Mouse (Mus musculus): ENCODE measurements around the gene Dclk1.

Gene Dclk1

DNA sequence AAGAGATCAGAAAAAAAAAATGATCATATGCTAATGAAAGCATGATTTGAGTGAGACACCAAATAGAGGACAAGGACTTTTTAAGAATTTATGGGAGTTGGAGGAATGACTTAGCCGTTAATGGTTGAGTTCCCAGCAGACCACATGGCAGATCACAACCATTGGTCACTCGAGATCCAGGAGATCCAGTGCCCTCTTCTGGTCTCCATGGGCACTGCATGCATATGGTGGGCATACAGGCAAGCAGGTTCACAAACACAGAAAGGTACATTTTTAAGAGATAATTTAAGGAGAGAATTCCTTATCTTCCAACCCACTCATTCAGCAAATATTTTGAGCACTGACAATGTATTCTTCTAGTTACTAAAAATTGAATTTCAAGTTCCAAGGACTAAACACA is 207.0 kb downstream of the Dclk1 start:
- DNase-seq (ENCODE audit: low read depth), result no peak

GRCm38 (mm10) chr3:55451035-55451434 is 208.9 kb downstream of the Dclk1 start:
- no peak for DNase-seq (ENCODE audit: low read depth)

DNA sequence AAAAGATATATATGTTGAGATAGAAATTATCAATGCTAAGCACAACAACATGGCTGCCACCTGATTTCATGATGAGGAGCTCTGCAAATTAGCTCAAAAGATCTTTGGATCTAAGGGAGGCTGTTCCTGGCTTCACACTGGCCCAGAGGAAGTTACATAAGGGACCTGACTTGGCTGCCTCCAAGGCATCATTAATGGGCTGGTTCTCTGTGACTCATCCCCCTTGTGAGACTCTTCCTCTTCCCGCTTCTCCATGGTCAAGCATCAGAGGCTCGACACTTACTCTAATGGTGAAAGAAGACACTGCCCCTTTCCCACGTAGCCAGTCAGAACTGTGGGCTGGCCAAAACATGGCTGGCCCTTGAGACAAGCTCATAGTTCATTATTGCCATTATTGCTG is 209.7 kb downstream of the Dclk1 start:
- no peak for DNase-seq (ENCODE audit: low read depth)

GRCm38 (mm10) chr3:55452464-55452863 is 210.3 kb downstream of the Dclk1 start:
- DNase-seq (ENCODE audit: low read depth), result no peak

DNA sequence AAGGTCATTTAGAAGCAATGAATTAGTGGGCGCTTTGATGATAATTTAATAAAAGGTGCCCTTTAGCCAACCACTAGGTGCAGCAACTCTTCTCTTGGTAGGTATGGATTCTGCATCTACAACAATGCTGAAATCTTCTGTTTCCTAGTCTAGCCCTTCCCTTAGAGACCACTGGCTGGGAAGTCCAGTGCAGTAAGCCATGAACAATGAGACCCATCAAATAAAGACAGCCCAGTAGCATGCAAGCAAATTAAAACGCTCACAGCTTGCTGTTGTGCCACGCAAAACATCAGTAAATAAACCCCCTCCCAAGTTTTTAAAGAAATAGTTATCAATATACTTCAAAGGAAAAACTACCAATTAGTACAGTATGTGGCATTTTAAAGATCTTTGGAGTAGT is 218.9 kb downstream of the Dclk1 start:
- no peak for DNase-seq (ENCODE audit: low read depth)

- peak; percentile 88 for DNase-seq (ENCODE audit: low read depth)
These were observed 219.8 kb downstream of the Dclk1 start for GRCm38 (mm10) chr3:55461685-55462655.

DNA sequence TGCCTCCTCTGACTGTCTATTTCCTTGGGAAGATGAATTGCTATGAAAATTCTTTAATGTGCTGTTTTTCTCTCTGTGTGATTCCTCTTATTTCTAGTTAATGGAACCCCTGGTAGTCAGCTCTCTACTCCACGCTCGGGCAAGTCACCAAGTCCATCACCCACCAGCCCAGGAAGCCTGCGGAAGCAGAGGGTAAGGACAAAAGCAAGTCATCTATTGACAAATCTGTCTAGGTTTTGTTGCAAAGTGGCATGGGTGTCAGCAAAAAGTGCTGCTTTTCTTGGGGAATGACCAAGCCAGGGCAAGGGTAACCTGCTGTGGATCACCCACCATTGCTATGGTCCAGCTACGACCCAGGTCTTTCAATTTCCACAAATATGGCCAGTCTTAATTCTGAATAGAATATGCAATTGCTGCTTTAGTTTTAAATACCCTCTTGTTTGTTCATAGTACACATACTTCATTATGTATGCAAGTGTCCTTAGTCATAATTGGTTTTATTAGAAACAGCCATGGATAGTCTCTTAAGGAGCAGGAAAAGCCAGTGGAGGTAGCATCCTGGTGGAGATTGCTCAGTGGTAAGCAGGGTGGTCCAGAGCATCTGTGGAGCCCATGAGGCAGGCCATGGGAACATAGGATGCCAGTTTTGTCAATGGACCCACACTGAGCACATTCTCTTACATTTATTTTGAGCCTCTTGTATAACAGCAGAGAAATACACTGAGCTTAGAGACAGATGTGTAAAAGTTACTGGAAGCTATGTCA is 220.9 kb downstream of the Dclk1 start:
- no peak for DNase-seq (ENCODE audit: low read depth)

DNA sequence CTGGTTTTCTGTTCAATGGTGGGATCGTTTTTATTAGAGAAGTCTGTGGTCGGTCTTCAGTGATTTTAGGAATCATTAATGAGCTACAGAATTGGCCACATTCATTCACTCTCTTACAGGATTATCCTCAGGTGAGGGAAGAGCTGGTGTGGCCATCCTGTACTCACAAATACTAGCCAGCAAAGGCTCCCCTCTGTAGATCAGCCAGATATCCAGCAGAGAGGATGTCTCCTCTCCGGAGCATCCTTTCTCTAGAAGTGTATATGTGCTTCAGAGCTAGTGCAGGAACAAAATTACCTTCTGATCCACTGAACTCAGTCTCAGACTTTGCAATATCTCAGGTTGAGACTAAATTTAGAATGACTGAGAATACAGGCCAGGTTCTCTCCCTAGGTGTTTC is 222.1 kb downstream of the Dclk1 start:
- DNase-seq (ENCODE audit: low read depth), result no peak

DNA sequence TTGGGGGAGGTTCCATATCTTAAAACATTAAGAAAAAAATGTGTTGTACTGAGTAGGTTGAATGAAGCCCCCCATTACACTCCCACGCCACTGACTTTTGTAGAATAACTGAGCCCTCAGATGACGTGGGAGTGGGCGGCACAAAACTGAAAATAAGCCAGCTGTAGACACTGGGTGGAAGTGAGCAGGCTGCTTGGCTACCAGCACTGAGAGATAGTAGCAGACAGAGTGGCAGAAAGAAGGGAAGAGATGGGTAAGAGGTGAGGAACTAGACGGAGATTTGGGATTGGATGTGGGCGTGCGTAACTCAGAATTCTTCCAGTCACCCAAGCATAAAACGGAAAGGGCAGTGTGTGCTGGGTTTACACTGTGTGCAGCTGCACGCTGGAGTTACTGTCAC is 223.6 kb downstream of the Dclk1 start:
- no peak for DNase-seq (ENCODE audit: low read depth)

GRCm38 (mm10) chr3:55466348-55466747 is 224.2 kb downstream of the Dclk1 start:
- DNase-seq (ENCODE audit: low read depth), result no peak

DNA sequence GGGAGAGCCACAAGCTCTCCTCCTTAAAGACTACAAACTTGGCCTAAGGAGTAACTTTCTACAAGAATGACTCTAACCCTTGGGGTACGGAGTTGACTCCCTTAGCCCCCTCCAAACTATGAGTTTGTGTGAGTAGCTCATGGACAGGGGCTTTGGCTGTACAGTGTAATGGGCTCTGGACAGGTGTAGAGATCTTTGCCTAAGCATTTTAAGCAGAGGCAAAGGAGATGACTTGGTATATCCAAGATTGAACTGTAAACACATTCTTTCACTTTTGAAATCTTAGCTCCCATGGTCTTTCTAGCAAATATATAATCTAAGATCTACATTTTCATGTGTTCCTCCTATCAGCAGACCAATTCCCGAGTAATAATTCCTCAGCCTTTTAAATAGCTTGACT is 229.9 kb downstream of the Dclk1 start, which contains the start of gene Gm21954:
TSS of gene Gm21954 (minus strand) at position 101 of the 400 bp plus-strand sequence.
- DNase-seq (ENCODE audit: low read depth), result no peak

DNA sequence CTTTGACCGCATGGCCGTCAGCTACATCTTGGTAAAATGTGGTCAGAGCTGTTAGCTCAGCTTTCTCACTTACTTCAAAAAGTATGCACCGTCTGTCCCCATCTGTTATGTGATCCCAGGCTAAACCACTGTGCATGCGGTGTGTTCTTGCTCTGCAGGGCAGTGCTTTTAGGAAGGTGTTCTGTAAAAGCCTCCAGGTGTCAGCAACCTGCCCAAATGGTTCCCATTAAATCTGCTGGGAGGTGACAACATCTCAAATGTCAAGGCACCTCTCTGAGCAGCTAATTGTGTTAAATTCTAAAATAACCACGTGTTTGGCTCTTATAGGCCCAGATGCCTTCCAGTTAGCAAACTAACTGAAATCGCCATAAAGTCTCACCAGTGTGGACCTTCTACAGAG is 231.0 kb downstream of the Dclk1 start:
- no peak for DNase-seq (ENCODE audit: low read depth)

GRCm38 (mm10) chr3:55476694-55477093 is 234.5 kb downstream of the Dclk1 start:
- no peak for DNase-seq (ENCODE audit: low read depth)

- DNase-seq (ENCODE audit: low read depth), result no peak
These were observed 237.1 kb downstream of the Dclk1 start for GRCm38 (mm10) chr3:55479306-55479705.

DNA sequence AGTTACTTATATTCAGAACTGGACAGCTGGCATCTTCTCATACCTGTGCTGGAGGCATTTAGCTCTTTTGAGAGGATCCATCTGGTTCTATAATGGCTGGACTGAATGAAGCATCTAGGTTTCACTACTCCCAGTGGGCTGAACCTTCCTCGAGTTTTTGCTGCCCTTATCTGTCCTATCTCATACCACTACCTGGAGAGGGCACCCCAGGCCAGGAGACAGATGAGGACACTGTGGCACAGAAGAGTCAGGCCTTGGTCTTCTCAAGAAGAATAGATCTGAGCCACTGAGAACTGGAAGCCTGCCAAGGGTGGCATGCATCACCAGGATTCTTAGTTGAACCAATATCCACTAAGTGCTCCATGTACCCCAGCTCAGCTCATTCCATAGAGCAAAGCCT is 239.0 kb downstream of the Dclk1 start:
- no peak for DNase-seq (ENCODE audit: low read depth)

GRCm38 (mm10) chr3:55483328-55483727 is 241.2 kb downstream of the Dclk1 start:
- no peak for DNase-seq (ENCODE audit: low read depth)

DNA sequence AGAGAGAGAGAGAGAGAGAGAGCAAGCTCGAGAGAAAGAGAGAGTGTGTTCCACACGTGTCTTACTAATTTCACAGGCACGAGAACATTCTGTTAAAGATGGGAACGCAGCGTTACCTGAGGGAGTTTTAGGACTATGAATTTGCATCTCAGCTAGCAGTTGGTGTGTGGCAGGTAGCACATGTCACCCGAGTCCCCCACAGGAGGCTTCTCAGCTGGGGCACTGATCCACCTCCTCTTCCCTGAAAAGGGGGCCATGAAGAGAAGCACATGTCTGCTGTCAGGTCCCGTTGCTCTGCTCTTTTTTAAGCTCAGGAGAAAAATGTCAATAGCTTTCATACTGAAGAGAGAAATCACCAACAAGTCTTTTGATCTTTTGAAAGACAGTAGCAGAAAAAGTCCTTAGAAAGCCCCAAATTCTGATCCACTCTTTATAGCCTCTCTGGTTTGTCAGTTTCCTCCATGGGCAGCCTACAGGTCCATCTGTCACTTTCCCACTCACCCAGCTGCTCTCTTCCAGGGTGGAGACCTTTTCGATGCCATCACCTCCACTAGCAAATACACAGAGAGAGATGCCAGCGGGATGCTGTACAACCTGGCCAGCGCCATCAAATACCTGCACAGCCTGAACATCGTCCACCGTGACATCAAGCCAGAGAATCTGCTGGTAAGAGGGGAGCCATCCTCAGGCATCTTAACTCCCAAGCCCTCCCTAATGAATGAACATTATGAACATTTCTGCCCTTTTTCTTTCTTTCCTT is 247.2 kb downstream of the Dclk1 start:
- DNase-seq (ENCODE audit: low read depth), result no peak

DNA sequence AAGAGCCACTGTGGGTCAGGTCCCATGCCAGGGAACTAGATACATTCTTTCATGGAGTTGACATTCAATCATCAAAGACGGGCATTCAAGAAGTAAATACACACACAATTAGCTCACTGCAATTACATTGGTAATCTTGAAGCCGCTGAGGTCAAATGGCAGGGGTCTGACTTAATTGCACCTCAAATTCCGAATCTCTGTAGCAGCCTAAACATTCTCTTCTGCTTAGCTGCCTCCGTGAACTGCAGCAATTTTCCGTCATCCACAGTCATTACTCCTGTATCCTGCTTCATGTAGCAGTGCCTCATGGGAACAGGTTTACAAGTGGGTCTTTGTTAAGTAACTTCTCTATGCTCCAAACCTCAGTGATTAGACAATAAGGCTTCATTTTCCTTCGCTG is 249.9 kb downstream of the Dclk1 start:
- no peak for DNase-seq (ENCODE audit: low read depth)

- DNase-seq (ENCODE audit: low read depth), result no peak
These were observed 252.2 kb downstream of the Dclk1 start for GRCm38 (mm10) chr3:55494348-55494747.

- DNase-seq (ENCODE audit: low read depth), result no peak
These were observed 253.1 kb downstream of the Dclk1 start for GRCm38 (mm10) chr3:55495231-55495630.

GRCm38 (mm10) chr3:55495866-55496265 is 253.7 kb downstream of the Dclk1 start:
- DNase-seq (ENCODE audit: low read depth), result no peak

GRCm38 (mm10) chr3:55496462-55496941 is 254.3 kb downstream of the Dclk1 start:
- DNase-seq (ENCODE audit: low read depth), result no peak
